Mouse (Mus musculus) midbrain, postnatal 0 days (tissue): ENCODE results near the gene Myl12a. TPM values are rescaled to one million over a fixed set of nuclear protein-coding genes. Genes with fewer than 3 reads are reported as not detected.

Experiments
- ATAC-seq: fragments of 200-750 bp; cut with Nextera tagmentation; 2 replicates; pipeline ENCODE4 v1.8.0; 2017; ENCODE audit warnings: moderate number of reproducible peaks, mild to moderate bottlenecking, moderate TSS enrichment, moderate library complexity; ENCODE audit not compliant: low FRiP score
- DNase-seq: peaks from one replicate; pipeline ENCODE4 v3.0.0-alpha.2; 2015; ENCODE audit warnings: low spot score
- H3K27ac ChIP-seq: fragments of 300-500 bp; sonication (generic); 2 replicates; pipeline ENCODE4 v1.5.1; 2014; ENCODE audit warnings: low read depth, mild to moderate bottlenecking, low read length, mixed read lengths
- H3K27me3 ChIP-seq: fragments of 300-500 bp; sonication (generic); 2 replicates; pipeline ENCODE4 v1.6.1; 2014; ENCODE audit warnings: low read length, control low read depth, mixed read lengths; ENCODE audit not compliant: insufficient read depth
- H3K36me3 ChIP-seq: fragments of 300-500 bp; sonication (generic); 2 replicates; pipeline ENCODE4 v1.6.1; 2014; ENCODE audit warnings: low read length, control low read depth, mixed read lengths; ENCODE audit not compliant: insufficient read depth
- H3K4me1 ChIP-seq: fragments of 300-500 bp; sonication (generic); 2 replicates; pipeline ENCODE4 v1.6.1; 2014; ENCODE audit warnings: mild to moderate bottlenecking, control low read depth, antibody characterized with exemption, low read length, mixed read lengths; ENCODE audit not compliant: insufficient read depth
- H3K4me2 ChIP-seq: fragments of 300-500 bp; sonication (generic); 2 replicates; pipeline ENCODE4 v1.6.1; 2014; ENCODE audit warnings: low read depth, mild to moderate bottlenecking, low read length, mixed read lengths; ENCODE audit not compliant: poor library complexity, severe bottlenecking
- H3K4me3 ChIP-seq: fragments of 300-500 bp; sonication (generic); 2 replicates; pipeline ENCODE4 v1.5.1; 2014; ENCODE audit warnings: low read depth, mild to moderate bottlenecking, low read length, moderate library complexity
- H3K9ac ChIP-seq: fragments of 300-500 bp; sonication (generic); replicated peaks from 2 replicates; pipeline ENCODE4 v1.6.1; 2014; ENCODE audit warnings: mild to moderate bottlenecking, low read length, moderate library complexity, mixed read lengths; ENCODE audit not compliant: poor library complexity, severe bottlenecking
- H3K9me3 ChIP-seq: fragments of 300-500 bp; sonication (generic); 2 replicates; pipeline ENCODE4 v1.6.1; 2016; ENCODE audit warnings: low read length, control low read depth
- CTCF ChIP-seq: IDR thresholded peaks from 2 replicates; pipeline ENCODE4 v1.5.1; 2016; ENCODE audit warnings: antibody characterized with exemption, mild to moderate bottlenecking
- WGBS: fragments of 180-500 bp; shearing (Covaris S2); extraction: QIAGEN DNeasy Blood & Tissue Kit; methylation state at CpG from one replicate; pipeline ENCODE4 v1.1.7; 2014; 5-methylcytosine and 5-hydroxymethylcytosine counted together
- polyA plus RNA-seq: library from polyadenylated mRNA; unstranded; fragments of >200 nt; fragmentation: Nextera tagmentation; extraction: Ambion mirVana; gene quantifications from 2 replicates; pipeline ENCODE4 v1.2.1, GENCODE M21; 2015
- total RNA-seq: library from RNA; depleted of rRNA; stranded (reverse); fragments of >200 nt; gene quantifications from 2 replicates; pipeline ENCODE4 v1.2.3, GENCODE M21; 2014; rRNA removed

Myl12a gene
- total and polyA plus RNA-seq, 2 experiments from 2014 or later, result 40.9 to 65.3 TPM

DNA sequence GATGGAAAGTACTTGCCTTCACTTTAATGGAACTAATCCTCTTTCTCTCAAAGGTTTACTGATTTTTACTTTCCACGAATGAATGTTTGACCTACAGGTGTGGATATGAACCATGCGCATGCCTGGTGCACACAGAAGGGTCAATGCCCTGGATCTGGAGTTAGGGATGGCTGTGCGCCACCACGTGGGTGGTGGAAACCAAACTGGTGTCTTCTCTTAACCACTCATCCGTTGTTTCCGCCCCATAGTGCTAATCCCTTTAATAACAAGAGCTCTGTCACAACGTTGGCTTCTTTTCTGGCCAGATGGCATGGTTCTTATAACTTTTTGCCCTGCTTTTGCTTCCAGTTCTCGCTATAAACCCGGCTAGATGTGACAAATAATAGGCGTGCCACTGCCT is 51.4 kb downstream of the Myl12a start:
- TF ChIP-seq CTCF, result no peak
- no peak overlapping the region for H3K27ac ChIP-seq
- ATAC-seq (no peak), DNase-seq (no peak)
- H3K27me3 ChIP-seq, result no peaks in the 10 kb centered on the region
- no peak overlapping the region for H3K9ac ChIP-seq
- no peak overlapping the region for H3K4me3 ChIP-seq
- no peak overlapping the region for H3K4me2 ChIP-seq
- H3K4me1 ChIP-seq, result no peaks in the 10 kb centered on the region
- H3K9me3 ChIP-seq, result no peaks in the 10 kb centered on the region
- no peaks in the 10 kb centered on the region for H3K36me3 ChIP-seq
- 65% methylated on average over 10 of the region's 10 CpGs for WGBS

DNA sequence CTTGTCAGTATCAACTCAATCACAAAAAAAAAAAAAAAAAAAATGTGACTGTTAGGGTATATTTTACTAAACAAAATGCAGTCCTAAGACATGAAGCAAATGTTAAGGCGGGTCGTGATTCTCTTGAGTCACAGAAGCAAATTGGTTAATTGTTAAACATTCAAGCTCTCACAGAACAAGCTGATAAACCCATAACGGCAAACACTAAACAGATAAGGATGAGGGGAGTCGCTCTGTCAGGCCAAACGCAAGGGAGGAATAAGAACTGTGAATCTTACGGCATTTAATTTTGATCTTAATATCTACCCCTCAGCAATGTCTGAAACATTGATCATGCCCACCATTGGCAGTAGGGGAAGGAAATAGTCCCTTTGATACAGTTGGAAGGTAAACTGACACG is 53.5 kb downstream of the Myl12a start:
- DNase-seq, result no peak
- Histone ChIP-seq H3K27ac (no peak overlapping the region), H3K4me2 (no peak overlapping the region), H3K9ac (no peak overlapping the region), H3K4me1 (no peaks in the 10 kb centered on the region), H3K27me3 (no peaks in the 10 kb centered on the region), H3K36me3 (no peaks in the 10 kb centered on the region), H3K9me3 (no peaks in the 10 kb centered on the region), H3K4me3 (no peak overlapping the region)
- WGBS, result 84% methylated on average over 7 of the region's 7 CpGs
- no peak for TF ChIP-seq CTCF
- ATAC-seq, result no peak

DNA sequence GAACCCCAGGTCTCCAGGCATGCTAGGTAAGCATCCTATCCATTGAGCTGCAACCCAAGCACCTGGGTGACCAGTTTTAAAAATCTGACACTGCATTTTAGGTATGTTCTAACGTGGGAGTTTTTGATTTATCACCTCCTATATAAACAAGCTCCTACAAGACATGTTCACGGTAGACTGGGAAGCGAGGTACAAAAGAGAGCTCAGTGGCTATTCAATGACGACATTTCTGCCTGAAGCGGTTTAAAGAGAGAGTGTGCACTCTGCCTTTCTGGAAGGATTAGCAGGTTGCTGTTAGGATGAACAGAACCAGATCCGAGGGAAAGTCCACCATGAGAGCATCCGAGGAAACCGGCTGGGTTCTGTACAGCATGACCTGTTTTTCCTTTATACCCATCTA is 54.0 kb downstream of the Myl12a start:
- TF ChIP-seq CTCF, result no peak
- Histone ChIP-seq H3K4me1 (no peaks in the 10 kb centered on the region), H3K4me3 (no peak overlapping the region), H3K9me3 (no peaks in the 10 kb centered on the region), H3K9ac (no peak overlapping the region), H3K4me2 (no peak overlapping the region), H3K27me3 (no peaks in the 10 kb centered on the region), H3K36me3 (no peaks in the 10 kb centered on the region), H3K27ac (no peak overlapping the region)
- DNase-seq (no peak), ATAC-seq (no peak)
- WGBS, result 43% methylated on average over 8 of the region's 8 CpGs

DNA sequence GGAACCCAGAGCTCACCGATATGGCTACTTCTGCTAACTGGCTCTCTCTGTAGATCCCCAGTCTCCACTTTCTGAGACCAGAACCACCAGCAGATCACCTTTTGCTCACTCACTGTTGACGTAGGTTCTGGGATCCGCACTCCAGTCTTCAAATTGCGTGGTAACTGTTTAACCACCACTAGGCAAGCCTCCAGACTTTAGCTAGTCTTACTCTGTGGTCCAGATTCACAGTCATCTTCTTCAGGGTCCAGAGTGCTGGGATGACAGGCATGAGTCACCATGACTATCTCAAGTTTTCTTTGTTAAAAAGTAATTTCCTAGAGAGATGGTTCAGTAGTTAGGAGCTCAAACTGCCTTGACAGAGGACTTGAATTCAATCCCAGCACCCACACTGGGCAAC is 58.9 kb downstream of the Myl12a start:
- Histone ChIP-seq H3K9me3 (no peaks in the 10 kb centered on the region), H3K4me1 (no peaks in the 10 kb centered on the region), H3K4me2 (no peak overlapping the region), H3K27me3 (no peaks in the 10 kb centered on the region), H3K9ac (no peak overlapping the region), H3K36me3 (no peaks in the 10 kb centered on the region), H3K4me3 (no peak overlapping the region), H3K27ac (no peak overlapping the region)
- no peak for DNase-seq
- WGBS, result 95% methylated on average over 4 of the region's 4 CpGs
- ATAC-seq, result no peak
- TF ChIP-seq CTCF, result no peak

Other genes starting within 250 kb of the Myl12a start
- 5.6 and 5.8 TPM in 2 replicates for gene Tgif1, start 149.3 kb downstream of the Myl12a start, total RNA-seq
- 3.8 and 4.2 TPM in 2 replicates for gene Tgif1, start 149.3 kb downstream of the Myl12a start, polyA plus RNA-seq
- 0.60 and 0.90 TPM in 2 replicates for gene Myom1, start 245 bp downstream of the Myl12a start, total RNA-seq
- gene Myom1, start 245 bp downstream of the Myl12a start, polyA plus RNA-seq, result 0.66 and 1.2 TPM in 2 replicates
- 53.4 and 61.7 TPM in 2 replicates for gene Lpin2, start 179.7 kb upstream of the Myl12a start, total RNA-seq
- gene Lpin2, start 179.7 kb upstream of the Myl12a start, polyA plus RNA-seq, result 33.0 and 39.1 TPM in 2 replicates